Mouse (Mus musculus): ENCODE measurements around the gene Hnrnpl.

DNA sequence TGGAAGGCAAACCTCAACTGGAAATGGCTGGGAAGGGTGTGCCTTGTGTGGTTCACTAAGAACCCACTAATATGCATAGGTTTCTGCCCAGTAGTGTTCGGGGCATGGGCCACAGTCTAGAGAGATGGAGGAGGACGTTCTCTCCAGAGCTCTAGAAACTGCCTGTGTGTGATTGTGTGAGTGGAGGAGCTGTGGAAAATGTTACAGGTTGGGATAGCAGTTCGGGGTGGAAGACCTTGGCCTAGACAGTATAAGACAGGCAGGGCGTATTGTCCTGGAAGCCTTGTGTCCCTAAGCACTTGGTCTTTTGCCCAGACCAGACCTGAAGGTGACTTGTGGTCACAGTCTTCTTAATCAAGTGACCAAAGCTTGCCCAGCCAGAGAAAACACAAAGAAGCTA is 4.1 kb downstream of the Hnrnpl start:
- no peak for TF ChIP-seq CTCF (IDR thresholded peaks at IDR 0.05; ENCODE audit: low read depth)
- no peak for TF ChIP-seq EP300 (IDR thresholded peaks at IDR 0.05; ENCODE audit: low read depth)
